Mouse (Mus musculus) gastrocnemius, postnatal 14 days (tissue): ENCODE data around the gene Elovl5. TPM values are rescaled to one million over a fixed set of nuclear protein-coding genes. Genes with fewer than 3 reads are reported as not detected.

Source experiments
- DNase-seq: peaks from one replicate; pipeline ENCODE4 v3.0.0; 2021; ENCODE audit warnings: mixed read lengths
- intact Hi-C: fragments of 180-260 bp; cut with DNase I; formaldehyde crosslinking; loops from one replicate; pipeline ENCODE4 v1.15.1; 2025; ENCODE audit warnings: low total_unique reads
- total RNA-seq, 2 experiments: library from RNA; stranded (reverse); gene quantifications; 2 replicates each; pipeline ENCODE4 v1.2.3; 2021

The Elovl5 gene
- total RNA-seq, 2 experiments from 2014 or later: 21.7 to 23.4 TPM

DNA sequence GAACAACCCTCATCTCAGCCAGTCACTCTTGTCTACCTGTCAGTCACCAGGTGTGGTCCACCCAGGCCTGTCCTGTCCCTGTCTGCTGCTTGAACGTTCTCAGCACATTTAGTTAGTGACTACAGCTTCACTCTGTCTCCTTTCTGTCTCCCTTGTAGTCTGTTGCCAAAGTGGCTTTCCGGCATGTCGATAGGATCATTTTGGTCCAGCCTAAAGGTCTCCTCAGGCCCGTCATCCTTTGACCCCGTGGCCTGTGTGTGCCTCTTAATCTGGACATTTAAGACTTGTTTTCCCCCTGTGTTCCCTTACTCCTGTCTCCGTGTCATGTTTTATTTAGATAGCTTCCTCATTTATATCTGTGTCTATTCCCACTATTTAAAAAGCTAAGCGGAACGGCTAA, 9.0 kb downstream of the Elovl5 start:
- intact Hi-C loops: no loop called here
- no peak for DNase-seq

DNA sequence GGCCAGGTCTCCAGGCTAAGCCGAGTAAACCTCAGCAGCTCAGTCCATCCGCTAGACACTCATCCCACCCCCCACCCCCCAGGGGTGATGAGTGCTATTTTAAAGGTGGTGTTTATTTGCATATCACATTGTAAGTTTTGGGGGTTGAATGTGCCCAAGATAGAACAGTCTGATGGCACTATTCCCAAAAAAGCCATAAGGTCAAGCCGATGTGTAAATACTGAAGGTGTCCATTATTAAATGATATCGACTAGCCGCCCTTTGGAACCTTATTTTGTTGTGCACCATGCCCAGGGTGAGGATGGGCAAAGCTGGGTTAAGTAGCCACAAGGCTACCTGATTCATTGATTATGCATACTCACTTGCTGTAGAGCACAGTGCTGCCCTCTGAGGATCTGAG, 9.7 kb downstream of the Elovl5 start:
- intact Hi-C loops: no loop called here
- no peak for DNase-seq

DNA sequence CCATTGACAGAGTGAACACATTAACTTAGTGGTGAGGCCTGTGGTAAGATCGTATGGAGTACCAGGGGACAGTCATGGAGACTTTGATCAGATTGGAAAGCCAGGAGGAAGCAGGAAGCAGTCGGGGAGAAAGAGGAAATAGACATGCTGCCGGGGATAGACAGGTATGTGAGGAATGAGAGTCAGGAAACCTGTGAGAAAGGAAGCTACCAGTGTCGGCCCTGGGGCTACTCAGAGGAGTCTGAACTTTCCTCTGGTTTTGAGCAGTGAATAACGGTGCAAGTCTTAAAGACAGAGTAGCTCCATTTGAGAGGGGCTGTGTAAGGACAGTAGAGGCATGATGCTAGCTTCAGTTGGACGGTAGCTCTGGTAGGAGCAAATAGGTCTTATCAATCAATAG, 10.3 kb downstream of the Elovl5 start:
- intact Hi-C loops: no loop called here
- no peak for DNase-seq

DNA sequence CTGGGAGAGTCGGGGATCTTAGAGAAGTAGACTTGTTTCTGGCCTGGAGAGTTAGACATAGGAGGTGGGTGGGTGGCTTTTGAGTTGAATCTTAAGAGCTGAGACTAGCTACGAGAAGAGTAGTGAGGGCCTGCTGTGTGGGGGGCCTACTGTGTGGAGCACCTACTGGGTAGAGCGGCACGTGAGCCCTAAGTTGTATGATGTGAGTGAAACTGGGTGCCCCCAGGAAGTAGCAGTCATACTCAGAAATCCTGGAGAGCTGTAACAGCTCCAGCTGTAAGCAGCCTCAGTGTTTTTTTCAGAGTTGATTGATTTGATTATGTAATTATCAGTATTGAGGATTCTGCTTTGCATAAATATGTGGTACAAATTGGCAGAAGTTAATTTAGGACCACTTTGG, 11.6 kb downstream of the Elovl5 start:
- intact Hi-C loops: no loop called here

DNA sequence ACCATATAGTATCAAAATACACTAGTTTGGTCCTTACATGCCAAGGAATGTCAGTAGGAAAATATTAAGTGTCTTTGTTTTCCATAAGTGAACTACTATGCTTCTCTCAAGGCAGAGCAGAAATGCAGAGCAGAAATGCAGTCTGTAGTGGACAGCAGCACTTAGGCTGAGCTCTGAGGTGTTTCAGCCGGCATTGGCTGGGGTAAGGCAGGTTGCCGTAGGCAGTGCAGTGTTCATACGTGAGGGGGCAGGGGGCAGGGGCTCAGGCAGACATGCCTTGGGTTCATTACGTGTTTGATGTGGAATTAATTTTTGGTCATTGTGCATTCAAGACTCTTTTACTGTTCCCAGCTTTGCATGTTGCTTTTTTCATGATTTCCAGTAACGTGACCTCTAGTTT, 12.1 kb downstream of the Elovl5 start:
- no peak for DNase-seq
- intact Hi-C loops: no loop called here

More for the DNA sequence above, 11.6 kb downstream of the Elovl5 start:
- no peak for DNase-seq

DNA sequence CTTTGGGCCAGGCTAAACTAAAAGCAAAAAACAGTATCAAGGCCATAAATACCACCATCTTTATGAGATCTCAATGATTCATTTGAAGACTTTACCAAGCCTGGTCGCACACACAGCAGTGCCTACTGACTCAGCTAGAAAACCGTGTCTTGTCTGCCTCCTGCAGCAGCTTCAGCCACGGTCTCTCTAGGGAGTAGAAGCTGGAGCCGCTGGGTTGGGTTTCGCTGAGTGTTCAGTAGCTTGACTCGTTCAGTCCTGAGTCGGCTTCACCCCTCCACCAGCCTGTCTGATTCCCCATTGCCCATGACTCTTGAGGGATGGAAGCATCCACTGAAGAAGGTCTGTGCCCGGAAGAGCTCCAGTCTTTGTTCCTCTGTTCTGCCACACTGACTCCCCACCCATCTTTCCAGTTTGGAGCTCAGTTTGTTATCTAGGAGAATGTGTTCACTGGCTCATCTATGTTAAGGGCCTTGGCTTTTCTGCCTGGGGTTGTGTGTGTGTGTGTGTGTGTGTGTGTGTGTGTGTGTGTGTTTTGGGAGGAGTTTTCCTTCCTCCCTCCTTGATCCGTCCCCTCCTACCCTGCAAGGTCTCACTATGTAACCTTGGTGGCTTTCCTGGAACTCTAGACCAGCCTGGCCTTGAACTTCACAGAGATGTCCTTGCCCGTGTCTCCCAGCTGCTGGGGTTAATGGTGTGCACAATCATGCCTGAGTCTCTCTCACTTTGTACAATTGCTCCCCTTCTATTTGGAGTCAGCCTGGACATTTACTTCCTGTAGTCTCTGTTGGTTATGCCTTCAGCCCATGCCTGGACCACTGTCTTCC, 13.1 kb downstream of the Elovl5 start:
- no peak for DNase-seq
- intact Hi-C loops: no loop called here

DNA sequence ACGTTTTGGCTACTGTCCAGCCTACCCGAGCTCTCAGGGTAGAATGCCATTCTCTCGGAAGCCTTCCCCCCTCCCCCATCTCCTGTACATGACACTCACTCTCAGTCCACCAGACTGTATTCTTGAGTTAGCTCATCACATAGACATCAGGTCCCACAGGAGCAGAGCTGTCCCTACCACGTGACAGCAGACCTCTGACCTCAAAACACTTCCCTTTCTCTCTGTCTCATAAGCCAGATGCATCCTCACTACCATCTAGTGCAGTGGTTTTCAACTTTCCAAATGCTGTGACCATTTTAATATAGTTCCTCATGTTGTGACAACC, 13.7 kb downstream of the Elovl5 start:
- intact Hi-C loops: no loop called here
- no peak for DNase-seq

DNA sequence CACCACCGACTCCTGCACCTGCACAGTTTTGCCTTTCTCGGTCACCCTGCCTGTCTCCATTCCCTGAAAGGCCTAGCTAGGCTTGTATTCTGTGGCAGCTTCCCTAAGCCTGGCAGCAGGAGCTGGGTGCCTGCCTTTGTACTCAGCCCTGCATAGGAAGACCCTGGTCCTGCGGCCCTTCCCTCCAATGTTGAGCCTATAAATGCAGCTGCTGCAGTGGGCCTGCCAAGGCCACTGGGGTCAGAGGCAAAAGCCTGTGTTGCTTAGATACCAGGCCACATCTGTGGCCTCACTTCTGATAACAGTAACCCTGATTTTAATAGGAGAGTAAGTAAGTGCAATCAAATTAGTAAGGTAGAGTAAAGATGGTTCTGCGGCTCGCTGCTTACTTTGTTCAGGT, 14.6 kb downstream of the Elovl5 start:
- DNase-seq: no peak
- intact Hi-C loops: no loop called here

DNA sequence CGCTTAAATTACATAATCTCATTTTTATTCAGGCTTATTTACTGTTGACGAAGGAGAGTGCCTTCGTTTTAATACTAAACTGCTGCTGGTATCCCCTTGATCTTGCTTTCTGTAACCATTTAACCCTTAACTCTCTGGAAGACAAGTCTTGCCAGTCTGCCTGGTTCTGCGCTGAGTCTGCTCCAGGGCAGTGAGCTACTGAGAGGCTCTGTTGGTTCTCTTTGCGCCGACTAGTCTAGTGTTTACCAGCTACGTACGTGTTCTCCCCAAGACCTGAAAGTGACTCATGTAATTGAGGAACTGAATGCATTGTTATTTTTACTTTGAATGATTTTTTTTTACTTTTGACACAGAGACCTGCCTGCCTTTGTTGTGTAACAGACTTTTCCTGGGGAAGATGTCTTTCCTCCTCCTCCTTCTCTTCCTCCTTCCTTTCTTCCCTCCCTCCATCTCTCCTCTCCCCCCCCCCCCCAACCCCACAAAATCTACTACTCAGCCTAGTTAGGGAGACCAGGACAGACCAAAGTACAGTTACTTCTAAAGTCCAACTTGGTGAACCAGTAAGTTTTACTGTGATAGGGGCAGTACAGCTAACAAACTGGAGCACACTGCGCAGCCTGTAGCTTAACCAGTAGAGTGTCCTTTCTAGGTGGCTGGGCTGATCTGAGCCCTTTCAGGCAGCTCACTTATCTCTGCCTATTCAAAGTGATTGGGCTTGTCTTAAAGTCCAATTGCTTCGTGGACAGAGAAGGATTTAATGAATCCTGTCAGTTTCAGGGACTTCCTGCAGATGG, 18.9 kb downstream of the Elovl5 start:
- no peak for DNase-seq
- intact Hi-C loops: no loop called here

DNA sequence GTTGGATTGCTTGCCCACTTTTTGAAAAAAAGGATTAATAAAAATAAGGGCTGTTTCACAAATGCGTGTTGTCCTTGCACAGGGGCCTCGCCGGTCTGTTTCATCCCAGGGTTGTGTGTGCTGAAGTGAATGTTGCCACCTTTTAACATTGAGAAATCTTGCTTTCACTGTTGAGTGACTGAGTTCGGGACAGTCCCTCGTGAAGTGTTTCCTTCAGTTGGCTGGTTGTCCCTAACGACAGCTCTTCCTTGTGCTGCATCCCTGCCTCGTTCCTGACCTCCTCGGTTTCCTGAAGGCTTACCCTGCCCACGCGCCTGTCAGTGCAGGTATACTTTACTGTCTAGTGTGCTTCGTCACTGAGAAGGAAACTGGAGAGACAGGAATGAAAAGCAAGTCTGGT, 20.7 kb downstream of the Elovl5 start:
- no peak for DNase-seq
- intact Hi-C loops: no loop called here

DNA sequence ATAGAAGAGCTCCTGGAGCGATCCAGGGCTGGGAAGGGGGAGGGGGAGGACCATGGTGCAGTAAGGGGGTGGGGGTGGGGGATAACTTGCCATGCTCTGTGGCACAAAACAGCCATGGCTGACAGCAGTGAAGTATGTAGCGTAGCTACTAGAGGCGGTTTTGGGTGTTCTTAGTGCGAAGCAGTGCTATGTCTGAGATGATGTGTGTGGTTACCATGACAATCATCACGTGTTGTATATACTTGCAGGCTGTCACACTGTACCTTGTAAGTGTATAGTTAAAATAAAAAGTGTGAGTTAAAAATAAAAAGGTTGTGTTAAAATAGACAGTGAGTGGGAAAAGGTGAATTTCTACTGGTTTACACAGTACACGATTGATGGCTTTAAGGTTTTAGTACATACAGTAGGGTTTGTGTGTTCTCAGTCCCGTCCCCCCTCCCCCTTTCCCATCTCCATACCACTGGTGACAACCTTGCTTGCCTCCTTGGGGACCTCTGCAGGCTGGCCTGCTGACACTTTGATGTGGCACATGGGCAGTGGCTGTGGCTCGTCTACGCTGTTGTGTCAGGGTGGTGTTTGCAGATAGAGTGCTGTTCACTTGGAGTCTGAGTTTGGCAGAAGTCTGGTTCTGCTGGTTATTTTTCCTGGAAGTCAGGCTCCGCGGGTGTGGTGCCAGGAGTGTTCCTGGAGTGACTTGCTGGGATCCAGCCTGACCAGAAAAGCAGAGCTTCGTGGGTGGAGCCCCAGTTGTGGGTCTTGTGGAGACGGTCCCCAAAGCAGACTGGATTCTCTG, 21.8 kb downstream of the Elovl5 start:
- intact Hi-C loops: no loop called here
- peak; percentile 64 for DNase-seq

DNA sequence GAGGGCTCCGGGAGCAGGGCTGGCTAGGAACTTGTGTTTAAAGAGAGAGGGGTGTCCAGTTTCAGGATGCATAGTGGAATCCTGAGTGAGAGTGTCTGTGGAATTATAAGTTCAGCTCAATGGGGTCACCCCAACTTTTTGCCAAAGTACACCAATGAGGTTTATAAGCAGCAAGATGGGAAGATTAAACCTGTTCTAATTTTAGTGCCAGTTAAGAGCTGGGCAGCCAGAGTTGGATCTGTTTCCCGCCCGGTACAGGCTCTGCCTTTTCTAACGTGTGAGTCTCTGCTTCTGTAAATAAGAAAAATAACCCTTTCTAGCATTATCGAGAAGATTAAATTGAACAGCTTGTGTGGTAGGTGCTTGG, 22.4 kb downstream of the Elovl5 start:
- no peak for DNase-seq
- intact Hi-C loops: no loop called here

DNA sequence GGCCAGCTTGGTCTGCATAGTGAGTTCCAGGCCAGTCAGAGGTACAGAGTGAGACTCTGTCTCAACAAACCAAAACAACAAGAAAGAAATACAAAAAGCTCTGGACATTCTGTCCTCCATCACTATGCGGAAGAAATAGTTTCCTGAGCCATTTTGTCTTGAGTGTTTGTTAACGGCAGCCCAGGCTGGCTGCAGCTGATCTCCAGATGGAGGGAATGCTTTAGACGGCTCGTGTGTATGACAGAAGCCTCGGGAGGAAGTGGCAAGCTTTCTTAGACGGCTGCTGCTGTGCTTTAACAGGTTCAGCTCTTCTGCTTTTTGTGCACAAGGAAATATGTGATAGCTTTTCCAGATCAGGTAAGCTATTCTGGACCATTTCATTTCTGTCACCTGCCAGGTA, 23.9 kb downstream of the Elovl5 start:
- intact Hi-C loops: no loop called here
- no peak for DNase-seq

DNA sequence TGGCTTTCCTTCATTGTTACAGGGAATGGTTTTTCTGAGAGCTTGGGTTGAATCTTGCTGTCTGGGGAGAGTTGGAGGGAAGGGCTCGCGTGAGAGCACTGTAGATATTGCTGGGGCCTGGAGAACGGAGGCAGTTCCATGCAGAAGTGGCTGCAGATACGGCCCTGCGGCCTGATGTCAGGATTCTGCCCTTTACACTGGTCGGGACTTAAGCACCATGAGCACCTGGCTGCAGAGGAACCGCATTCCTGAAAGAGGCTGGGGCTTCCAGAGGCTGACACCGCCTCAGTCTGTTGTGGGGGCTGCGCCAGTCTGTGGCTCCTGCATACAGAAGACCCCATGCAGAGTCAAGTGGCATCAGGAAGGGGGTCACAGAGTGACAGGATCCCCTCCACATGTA, 24.7 kb downstream of the Elovl5 start:
- no peak for DNase-seq
- intact Hi-C loops: no loop called here

DNA sequence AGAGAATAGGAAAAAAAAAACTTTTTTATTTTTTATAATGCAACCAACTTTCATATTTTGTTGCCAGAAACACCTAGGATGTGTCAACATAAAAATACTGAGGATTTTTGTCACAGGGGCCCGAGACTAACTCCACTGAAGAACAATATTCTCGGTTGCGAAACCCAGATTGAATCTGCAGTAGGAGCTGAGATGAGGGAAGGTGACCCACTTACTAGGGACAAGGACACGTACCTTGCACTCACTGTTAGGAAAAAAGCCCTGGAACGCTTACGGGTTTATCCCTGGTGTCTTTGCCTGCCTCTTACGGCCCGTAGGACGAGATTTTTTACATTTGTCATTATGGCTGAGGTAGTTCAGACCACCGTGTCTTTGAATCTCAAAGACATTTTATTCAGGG, 25.2 kb downstream of the Elovl5 start:
- no peak for DNase-seq
- intact Hi-C loops: no loop called here

DNA sequence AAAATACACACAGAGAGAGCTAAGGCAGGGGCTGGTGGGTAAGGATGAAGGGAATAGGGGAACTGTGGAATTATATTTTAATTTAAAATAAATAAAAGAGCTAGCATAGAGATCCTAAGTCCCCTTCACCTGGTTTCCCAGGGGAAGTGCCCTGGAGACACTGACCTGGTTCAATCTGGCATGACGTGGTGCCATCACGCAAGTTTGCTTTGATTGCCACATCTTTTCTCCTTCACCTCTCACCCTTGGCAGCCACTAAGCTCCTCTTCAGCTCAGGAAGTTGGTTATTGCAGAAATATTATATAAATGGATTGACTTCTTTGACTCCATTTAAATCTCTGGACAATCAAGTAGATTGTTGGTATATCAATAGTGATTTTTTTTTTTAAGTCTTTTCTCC, 26.2 kb downstream of the Elovl5 start:
- DNase-seq: no peak
- intact Hi-C loops: no loop called here

DNA sequence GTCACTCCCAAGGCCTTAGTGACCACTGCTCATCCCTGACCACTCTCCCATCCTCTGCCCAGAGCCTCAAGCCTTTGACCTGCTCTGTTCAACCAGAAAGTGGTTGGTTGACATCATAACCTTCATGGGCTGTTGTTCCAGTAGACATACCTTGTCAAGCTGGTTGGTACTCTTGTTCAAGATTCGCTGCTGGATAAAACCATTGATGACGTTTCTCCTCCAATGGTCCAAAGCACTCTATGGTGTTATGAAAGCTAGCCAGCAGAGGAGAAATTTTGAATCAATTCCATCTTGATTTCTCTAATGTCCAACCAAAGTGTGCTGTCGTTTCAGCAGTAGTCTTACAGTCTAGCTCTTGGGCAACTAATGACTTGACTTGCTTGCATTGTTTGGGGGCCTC, 27.0 kb downstream of the Elovl5 start:
- intact Hi-C loops: no loop called here
- no peak for DNase-seq

DNA sequence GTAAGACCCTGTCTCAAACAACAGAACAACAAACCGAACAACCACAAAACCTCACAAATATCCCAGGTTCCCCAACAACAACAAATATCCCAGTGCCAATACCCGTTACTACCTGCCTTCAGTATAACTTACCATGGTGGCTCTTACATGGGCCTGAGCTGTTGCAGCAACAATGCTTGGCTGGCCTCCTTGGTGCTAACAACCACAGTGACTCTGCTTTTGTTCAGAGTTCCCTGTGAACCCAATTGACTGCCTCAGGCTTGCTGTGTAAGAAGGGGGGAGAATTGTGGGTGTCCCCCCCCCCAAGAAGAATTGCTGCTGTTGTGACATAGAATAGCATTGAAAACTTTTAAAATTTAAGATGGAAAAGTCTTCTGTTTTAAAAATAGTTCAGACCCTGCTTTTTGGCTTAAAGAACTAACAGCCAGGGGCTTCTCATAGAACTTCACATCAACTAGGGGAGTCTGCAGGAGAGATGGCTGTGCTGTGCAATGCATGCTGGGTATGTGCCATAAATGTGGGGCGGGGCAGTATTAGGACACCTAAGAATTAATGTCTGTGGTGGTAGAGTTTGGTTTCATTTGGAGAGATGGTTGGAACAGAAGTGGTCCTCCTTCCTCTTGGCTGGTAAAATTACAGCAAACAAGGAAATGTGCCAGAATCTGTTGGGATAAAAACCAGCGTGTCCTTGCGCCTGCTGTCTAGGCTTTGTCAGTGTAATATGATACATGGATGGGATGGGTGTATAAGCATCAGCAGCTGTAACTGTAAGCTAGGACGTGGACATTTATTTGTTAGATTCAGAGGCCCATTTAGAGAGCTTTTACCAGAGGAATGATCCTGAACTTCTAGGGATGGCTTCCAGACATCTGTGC, 28.9 kb downstream of the Elovl5 start:
- intact Hi-C loops: no loop called here

DNA sequence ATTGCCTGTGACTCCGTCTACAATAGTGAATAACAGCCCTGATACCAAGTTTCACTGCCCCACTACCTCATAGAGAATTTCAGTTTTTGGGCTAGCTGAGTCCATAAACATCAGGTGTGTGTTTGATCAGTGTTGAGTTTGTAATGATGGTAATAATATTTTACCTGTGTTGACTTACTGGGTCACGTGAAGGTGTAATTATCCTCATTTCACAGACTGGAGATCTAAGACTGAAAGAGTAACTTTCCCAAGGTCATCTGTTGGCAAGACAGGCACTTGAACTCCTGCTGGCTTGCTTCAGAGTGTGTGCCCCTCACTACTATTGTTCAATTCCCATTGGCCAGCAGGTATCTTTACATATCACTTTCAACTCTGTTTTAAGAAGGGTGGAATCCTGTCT, 31.1 kb downstream of the Elovl5 start:
- no peak for DNase-seq
- intact Hi-C loops: no loop called here

More for the DNA sequence above, 28.9 kb downstream of the Elovl5 start:
- DNase-seq: no peak
